Mouse (Mus musculus) liver, embryonic 12.5 days (tissue): ENCODE measurements around the gene S100a10. TPM values are rescaled to one million over a fixed set of nuclear protein-coding genes. Genes with fewer than 3 reads are reported as not detected.

Experiments used
- ATAC-seq: fragments of 200-750 bp; cut with Nextera tagmentation; 2 replicates; pipeline ENCODE4 v1.8.0; 2017; ENCODE audit warnings: moderate number of reproducible peaks, mild to moderate bottlenecking, moderate library complexity
- H3K27ac ChIP-seq: fragments of 300-500 bp; sonication (generic); 2 replicates; pipeline ENCODE4 v1.5.1; 2016; ENCODE audit warnings: mild to moderate bottlenecking
- H3K27me3 ChIP-seq: fragments of 300-500 bp; sonication (generic); replicated peaks from 2 replicates; pipeline ENCODE4 v1.6.1; 2016; ENCODE audit warnings: mild to moderate bottlenecking, moderate library complexity
- H3K36me3 ChIP-seq: fragments of 300-500 bp; sonication (generic); 2 replicates; pipeline ENCODE4 v1.6.1; 2016; ENCODE audit warnings: mild to moderate bottlenecking, moderate library complexity
- H3K4me1 ChIP-seq: fragments of 300-500 bp; sonication (generic); 2 replicates; pipeline ENCODE4 v1.6.1; 2016
- H3K4me2 ChIP-seq: fragments of 300-500 bp; sonication (generic); 2 replicates; pipeline ENCODE4 v1.6.1; 2016; ENCODE audit warnings: mild to moderate bottlenecking, moderate library complexity
- H3K4me3 ChIP-seq: fragments of 300-500 bp; sonication (generic); 2 replicates; pipeline ENCODE4 v1.5.1; 2016; ENCODE audit warnings: mild to moderate bottlenecking, moderate library complexity
- H3K9ac ChIP-seq: fragments of 300-500 bp; sonication (generic); 2 replicates; pipeline ENCODE4 v1.6.1; 2016; ENCODE audit warnings: mild to moderate bottlenecking, moderate library complexity
- H3K9me3 ChIP-seq: fragments of 300-500 bp; sonication (generic); replicated peaks from 2 replicates; pipeline ENCODE4 v1.6.1; 2016; ENCODE audit warnings: mild to moderate bottlenecking, moderate library complexity
- WGBS: fragments of 180-500 bp; shearing (Covaris S2); methylation state at CpG from one replicate; pipeline ENCODE4 v1.1.7; 2016; ENCODE audit not compliant: insufficient replicate concordance; 5-methylcytosine and 5-hydroxymethylcytosine counted together
- polyA plus RNA-seq: library from polyadenylated mRNA; unstranded; fragments of >200 nt; fragmentation: Nextera tagmentation; extraction: Ambion mirVana; gene quantifications from 2 replicates; pipeline ENCODE4 v1.2.1, GENCODE M21; 2016

The S100a10 gene
- polyA plus RNA-seq, 1 experiment from 2014 or later: 87.8 TPM

GRCm38 (mm10) chr3:93563216-93563615 lies 8.3 kb downstream of the S100a10 start:
- ATAC-seq: no peak
- Histone ChIP-seq H3K4me1 (no peaks in the 10 kb centered on the region), H3K27ac (no peak overlapping the region), H3K9ac (no peak overlapping the region), H3K27me3 (no peaks in the 10 kb centered on the region), H3K4me3 (no peak overlapping the region), H3K4me2 (no peak overlapping the region), H3K9me3 (no peaks in the 10 kb centered on the region), H3K36me3 (peaks cover 11% of the 10 kb centered on the region; the same call in 1 of the 2 replicates)
- 81% methylated on average over 4 of the region's 4 CpGs for WGBS

- H3K27ac ChIP-seq: no peak overlapping the region
- H3K27me3 ChIP-seq: no peaks in the 10 kb centered on the region
- H3K9ac ChIP-seq: no peak overlapping the region
- no peaks in the 10 kb centered on the region for H3K9me3 ChIP-seq
- no peak for ATAC-seq
- no peaks in the 10 kb centered on the region for H3K4me1 ChIP-seq
- H3K36me3 ChIP-seq: 0 out of 2 replicates have a peak, but pooled peaks cover 6% of the 10 kb centered on the region
- no peak overlapping the region for H3K4me3 ChIP-seq
- H3K4me2 ChIP-seq: no peak overlapping the region
- 55% methylated on average over 3 of the region's 3 CpGs for WGBS
These were observed 12.0 kb downstream of the S100a10 start for GRCm38 (mm10) chr3:93566892-93567291.

DNA sequence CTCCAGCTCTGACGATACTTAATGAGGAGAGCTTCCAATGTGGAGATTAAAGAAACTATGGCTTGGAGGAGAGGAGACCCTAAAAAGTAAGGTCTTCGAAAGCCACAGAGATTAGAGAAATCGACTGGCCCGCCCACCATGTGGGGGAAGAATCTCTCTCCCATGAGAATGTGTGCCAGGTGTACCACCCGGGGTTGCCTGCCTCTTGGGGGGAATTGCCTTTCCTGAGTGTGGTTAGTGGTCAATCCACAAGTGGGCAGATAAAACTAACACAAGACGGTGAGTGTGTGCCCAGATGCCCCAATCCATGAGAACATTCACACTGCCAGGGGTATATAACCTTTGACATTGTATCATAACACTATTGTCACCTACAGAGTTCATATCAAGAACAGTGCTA lies 12.8 kb downstream of the S100a10 start:
- H3K27ac ChIP-seq: no peak overlapping the region
- WGBS: 58% methylated on average over 6 of the region's 6 CpGs
- no peaks in the 10 kb centered on the region for H3K9me3 ChIP-seq
- no peak overlapping the region for H3K4me2 ChIP-seq
- 0 out of 2 replicates have a peak, but pooled peaks cover 6% of the 10 kb centered on the region for H3K36me3 ChIP-seq
- no peak overlapping the region for H3K9ac ChIP-seq
- no peaks in the 10 kb centered on the region for H3K27me3 ChIP-seq
- no peaks in the 10 kb centered on the region for H3K4me1 ChIP-seq
- no peak overlapping the region for H3K4me3 ChIP-seq
- ATAC-seq: no peak

DNA sequence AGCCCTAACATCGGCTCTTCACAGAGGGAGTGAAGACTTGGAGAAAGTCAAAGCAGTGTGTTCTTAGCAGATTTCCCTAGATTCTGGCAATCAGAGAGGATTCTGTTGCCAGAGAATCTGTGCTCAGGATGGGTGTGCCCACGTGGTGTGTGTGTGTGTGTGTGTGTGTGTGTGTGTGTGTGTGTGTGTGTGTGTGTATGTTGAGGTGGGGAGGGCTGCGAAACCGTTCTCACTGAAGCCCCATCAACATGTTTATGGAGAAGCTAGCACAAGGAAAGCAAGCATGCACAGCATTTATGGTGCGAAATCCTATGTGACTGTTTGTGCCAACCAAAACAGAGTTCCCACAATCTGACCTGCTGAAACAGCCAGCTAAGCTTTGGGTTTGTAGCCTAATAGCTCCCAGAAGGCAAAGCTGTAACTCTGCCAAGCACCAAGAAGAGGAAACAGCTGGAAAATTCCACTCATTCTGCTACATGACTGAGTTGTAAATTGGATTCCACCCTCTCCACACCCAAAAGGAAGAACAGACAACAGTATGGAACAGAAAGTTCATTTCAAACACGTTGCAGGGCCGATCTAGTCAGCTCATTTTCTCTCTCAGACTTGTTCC lies 13.7 kb downstream of the S100a10 start:
- Histone ChIP-seq H3K27me3 (no peaks in the 10 kb centered on the region), H3K4me1 (no peaks in the 10 kb centered on the region), H3K9me3 (no peaks in the 10 kb centered on the region), H3K9ac (no peak overlapping the region), H3K36me3 (0 out of 2 replicates have a peak, but pooled peaks cover 6% of the 10 kb centered on the region), H3K27ac (no peak overlapping the region), H3K4me3 (no peak overlapping the region), H3K4me2 (no peak overlapping the region)
- no peak for ATAC-seq
- WGBS: 67% methylated on average over 6 of the region's 7 CpGs

DNA sequence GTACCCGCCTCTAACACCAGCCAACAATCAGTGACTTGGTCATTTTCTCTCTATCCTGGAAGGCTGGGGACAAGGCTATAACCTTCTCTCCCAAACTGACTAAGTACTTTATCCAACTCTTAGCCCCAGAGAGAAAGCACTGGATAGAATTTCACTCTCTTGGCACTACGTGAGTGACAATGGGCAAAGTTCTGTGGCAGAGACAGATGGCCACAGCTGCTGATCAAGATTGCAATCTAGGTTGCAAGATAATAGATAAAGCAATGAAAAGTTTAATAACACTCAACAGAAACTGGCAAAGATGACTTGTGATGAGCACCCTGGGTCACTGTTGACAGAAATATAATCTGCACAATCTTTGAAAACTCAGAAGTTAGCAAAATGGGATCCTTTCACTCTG lies 14.2 kb downstream of the S100a10 start:
- WGBS: 52% methylated on average over 2 of the region's 2 CpGs
- H3K4me2 ChIP-seq: no peak overlapping the region
- H3K4me1 ChIP-seq: no peaks in the 10 kb centered on the region
- H3K4me3 ChIP-seq: no peak overlapping the region
- 0 out of 2 replicates have a peak, but pooled peaks cover 6% of the 10 kb centered on the region for H3K36me3 ChIP-seq
- no peak overlapping the region for H3K9ac ChIP-seq
- no peak for ATAC-seq
- no peaks in the 10 kb centered on the region for H3K27me3 ChIP-seq
- H3K9me3 ChIP-seq: no peaks in the 10 kb centered on the region
- H3K27ac ChIP-seq: no peak overlapping the region

DNA sequence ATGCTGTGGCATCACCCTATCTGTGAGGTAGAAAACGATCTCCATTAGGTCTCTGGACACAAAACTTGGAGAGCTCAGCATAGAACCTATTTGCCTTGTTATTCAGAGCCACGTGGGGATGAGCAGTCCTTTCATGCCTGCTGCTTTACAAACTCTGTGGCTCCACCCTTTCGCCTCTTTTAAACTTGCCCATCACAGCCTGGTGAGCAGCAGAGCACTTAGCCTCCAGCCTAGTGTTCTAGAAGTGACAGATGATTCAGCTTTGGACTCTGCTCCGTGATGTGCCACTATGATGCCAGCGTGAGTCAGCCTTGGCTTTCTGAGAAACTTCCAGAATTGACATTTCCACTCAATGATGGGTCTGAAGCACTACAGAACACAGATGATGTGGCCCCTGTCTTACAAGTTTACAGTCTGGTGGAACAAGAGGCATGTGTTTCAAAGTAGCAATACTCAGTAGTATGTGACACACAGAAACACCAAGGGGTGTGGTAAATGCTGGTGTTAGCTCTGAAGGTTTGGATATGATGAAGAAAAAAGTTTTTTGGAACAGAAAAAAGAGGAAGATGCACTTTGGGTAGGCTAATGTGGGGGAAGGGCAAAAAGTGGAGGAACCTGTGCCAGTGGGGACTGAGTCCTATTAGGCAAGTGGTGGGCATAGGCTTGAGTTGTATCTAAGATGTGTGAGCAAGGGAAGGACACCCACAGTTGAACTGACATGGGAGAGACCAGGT lies 17.3 kb downstream of the S100a10 start:
- no peak for ATAC-seq
- no peaks in the 10 kb centered on the region for H3K36me3 ChIP-seq
- no peaks in the 10 kb centered on the region for H3K27me3 ChIP-seq
- no peak overlapping the region for H3K4me2 ChIP-seq
- 51% methylated on average over 5 of the region's 5 CpGs for WGBS
- H3K27ac ChIP-seq: no peak overlapping the region
- H3K4me1 ChIP-seq: no peaks in the 10 kb centered on the region
- H3K4me3 ChIP-seq: no peak overlapping the region
- H3K9ac ChIP-seq: no peak overlapping the region
- H3K9me3 ChIP-seq: no peaks in the 10 kb centered on the region

DNA sequence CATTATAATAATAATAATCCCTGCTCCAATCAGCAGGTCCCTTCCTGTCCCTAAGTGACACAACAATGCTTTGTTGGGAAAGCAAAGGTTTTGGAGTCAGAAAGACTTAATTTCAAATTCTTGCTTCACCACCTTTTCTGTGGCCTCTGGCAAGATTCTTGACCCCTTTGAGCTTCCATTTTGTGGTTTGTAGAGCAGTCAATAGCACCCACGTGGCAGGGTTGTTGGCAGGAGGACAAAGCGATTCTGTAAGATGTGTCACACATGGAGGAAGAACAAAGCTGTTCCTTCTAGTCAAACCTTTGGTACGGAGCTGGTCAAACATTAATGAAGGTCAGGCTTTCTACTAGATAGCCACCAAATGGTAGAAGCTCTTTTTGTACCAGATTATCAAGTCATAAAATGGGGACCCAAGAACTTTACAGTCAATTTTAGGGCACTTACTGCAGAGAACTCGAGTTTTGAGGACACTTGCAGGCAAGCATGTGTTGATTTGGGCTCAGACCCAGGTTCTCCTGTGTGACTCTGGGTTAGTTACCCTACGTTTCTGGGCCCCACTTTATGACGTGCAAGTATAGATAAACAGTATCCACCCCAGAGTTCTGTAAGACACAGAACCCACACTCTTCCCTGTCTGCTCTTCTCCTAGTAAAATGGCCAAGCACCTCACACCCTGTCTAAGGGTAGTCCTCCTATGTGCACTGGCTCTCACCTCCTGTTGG lies 24.6 kb downstream of the S100a10 start:
- Histone ChIP-seq H3K36me3 (no peaks in the 10 kb centered on the region), H3K4me3 (no peak overlapping the region), H3K27ac (no peak overlapping the region), H3K4me1 (no peaks in the 10 kb centered on the region), H3K27me3 (no peaks in the 10 kb centered on the region), H3K9ac (no peak overlapping the region), H3K4me2 (no peak overlapping the region), H3K9me3 (no peaks in the 10 kb centered on the region)
- no peak for ATAC-seq
- WGBS: 49% methylated on average over 6 of the region's 6 CpGs

GRCm38 (mm10) chr3:93580039-93580403 lies 25.1 kb downstream of the S100a10 start:
- no peak for ATAC-seq
- H3K36me3 ChIP-seq: no peaks in the 10 kb centered on the region
- H3K4me1 ChIP-seq: no peaks in the 10 kb centered on the region
- no peak overlapping the region for H3K9ac ChIP-seq
- H3K4me3 ChIP-seq: no peak overlapping the region
- 79% methylated on average over 2 of the region's 2 CpGs for WGBS
- no peaks in the 10 kb centered on the region for H3K27me3 ChIP-seq
- H3K27ac ChIP-seq: no peak overlapping the region
- H3K4me2 ChIP-seq: no peak overlapping the region
- no peaks in the 10 kb centered on the region for H3K9me3 ChIP-seq

DNA sequence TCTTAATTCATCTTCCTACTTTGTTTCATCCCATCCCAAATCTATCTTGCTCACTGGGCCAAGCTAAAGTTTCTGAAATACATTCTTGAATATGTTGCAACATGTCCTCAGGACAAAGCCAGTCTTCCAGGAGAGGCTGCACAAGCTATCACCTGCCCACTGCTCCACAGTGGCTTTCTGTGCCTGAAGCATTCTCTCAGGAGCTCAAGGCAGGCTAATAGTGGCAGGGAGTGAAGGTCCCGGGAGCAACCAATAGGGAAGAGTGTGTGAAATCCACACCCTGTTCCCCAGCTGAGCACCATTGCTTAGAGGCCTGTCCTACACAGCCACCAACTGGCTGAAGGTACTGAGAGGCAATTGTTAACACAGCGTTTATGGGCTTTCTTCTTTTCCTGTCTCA lies 26.1 kb downstream of the S100a10 start:
- Histone ChIP-seq H3K9me3 (no peaks in the 10 kb centered on the region), H3K27ac (no peak overlapping the region), H3K9ac (no peak overlapping the region), H3K4me2 (no peak overlapping the region), H3K4me1 (no peaks in the 10 kb centered on the region), H3K36me3 (no peaks in the 10 kb centered on the region), H3K27me3 (no peaks in the 10 kb centered on the region), H3K4me3 (no peak overlapping the region)
- 45% methylated on average over 2 of the region's 2 CpGs for WGBS
- ATAC-seq: no peak

DNA sequence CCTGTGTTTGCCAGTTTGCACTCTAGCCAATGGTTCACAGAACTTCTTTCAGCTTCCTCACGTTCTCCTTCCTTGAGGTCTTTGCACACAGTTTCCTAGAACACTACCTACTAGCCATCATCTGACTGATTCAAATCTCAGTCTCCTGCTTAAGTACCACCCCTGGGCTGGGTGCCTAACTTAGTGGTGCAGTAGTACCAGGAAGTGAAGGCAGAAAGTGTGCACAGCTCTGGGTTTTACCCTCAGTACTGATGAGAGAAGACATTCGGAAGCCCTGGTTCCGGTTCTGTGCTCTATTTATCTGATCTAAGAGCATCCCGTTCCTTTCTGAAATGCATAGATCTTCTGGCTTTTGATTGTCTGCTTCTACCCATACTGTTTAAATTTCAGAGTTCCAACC lies 26.8 kb downstream of the S100a10 start:
- H3K9me3 ChIP-seq: no peaks in the 10 kb centered on the region
- H3K4me1 ChIP-seq: no peaks in the 10 kb centered on the region
- H3K9ac ChIP-seq: no peak overlapping the region
- no peak overlapping the region for H3K4me2 ChIP-seq
- ATAC-seq: no peak
- no peak overlapping the region for H3K27ac ChIP-seq
- H3K4me3 ChIP-seq: no peak overlapping the region
- no peaks in the 10 kb centered on the region for H3K27me3 ChIP-seq
- no peaks in the 10 kb centered on the region for H3K36me3 ChIP-seq
- WGBS: 66% methylated on average over 4 of the region's 4 CpGs

- Histone ChIP-seq H3K27ac (no peak overlapping the region), H3K36me3 (no peaks in the 10 kb centered on the region), H3K4me1 (no peaks in the 10 kb centered on the region), H3K27me3 (no peaks in the 10 kb centered on the region), H3K9me3 (no peaks in the 10 kb centered on the region), H3K9ac (no peak overlapping the region), H3K4me2 (no peak overlapping the region), H3K4me3 (no peak overlapping the region)
- WGBS: 58% methylated on average over 2 of the region's 2 CpGs
- ATAC-seq: no peak
These were observed 28.2 kb downstream of the S100a10 start for GRCm38 (mm10) chr3:93583056-93583455.

DNA sequence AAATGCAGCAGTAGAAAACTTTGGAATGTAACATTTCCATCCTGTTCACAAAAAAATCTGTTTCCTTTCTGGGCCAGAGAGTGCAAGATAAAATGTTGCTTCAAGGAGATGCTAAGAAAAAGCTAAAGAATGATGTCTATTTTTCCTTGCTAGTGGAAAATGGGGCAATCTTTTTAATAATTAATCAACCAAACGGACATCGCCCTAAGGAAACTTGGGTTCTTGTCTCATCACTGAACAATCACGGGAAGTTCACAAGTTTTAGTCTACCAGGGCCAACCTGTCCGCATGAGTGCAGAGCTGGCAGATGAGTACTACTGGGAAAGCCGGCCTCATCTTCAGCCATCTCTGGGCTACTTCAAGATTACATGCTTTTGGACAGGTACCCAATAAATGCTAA lies 34.7 kb downstream of the S100a10 start:
- H3K27ac ChIP-seq: no peak overlapping the region
- no peak overlapping the region for H3K4me3 ChIP-seq
- no peak for ATAC-seq
- no peak overlapping the region for H3K4me2 ChIP-seq
- H3K9me3 ChIP-seq: no peaks in the 10 kb centered on the region
- no peaks in the 10 kb centered on the region for H3K36me3 ChIP-seq
- H3K27me3 ChIP-seq: no peaks in the 10 kb centered on the region
- no peaks in the 10 kb centered on the region for H3K4me1 ChIP-seq
- WGBS: 77% methylated on average over 5 of the region's 5 CpGs
- H3K9ac ChIP-seq: no peak overlapping the region
